Mouse (Mus musculus) forebrain, embryonic 11.5 days (tissue): ENCODE measurements around the gene Ccdc74a. TPM values are rescaled to one million over a fixed set of nuclear protein-coding genes. Genes with fewer than 3 reads are reported as not detected.

Experiments used
- ATAC-seq: fragments of 200-750 bp; cut with Nextera tagmentation; replicated peaks from 2 replicates; pipeline ENCODE4 v1.8.0; 2017; ENCODE audit warnings: moderate TSS enrichment; ENCODE audit not compliant: low FRiP score
- DNase-seq: peaks from one replicate; pipeline ENCODE4 v3.0.0-alpha.2; 2017; ENCODE audit warnings: low spot score
- H3K27ac ChIP-seq: fragments of 300-500 bp; sonication (generic); 2 replicates; pipeline ENCODE4 v1.5.1; 2014; ENCODE audit warnings: low read depth, low read length
- H3K27me3 ChIP-seq: fragments of 300-500 bp; sonication (generic); 2 replicates; pipeline ENCODE4 v1.6.1; 2014; ENCODE audit warnings: mild to moderate bottlenecking, low read length, mixed read lengths; ENCODE audit not compliant: control insufficient read depth, insufficient read depth
- H3K36me3 ChIP-seq: fragments of 300-500 bp; sonication (generic); 2 replicates; pipeline ENCODE4 v1.6.1; 2014; ENCODE audit warnings: mild to moderate bottlenecking, low read length, moderate library complexity, mixed read lengths; ENCODE audit not compliant: control insufficient read depth, insufficient read depth
- H3K4me1 ChIP-seq: fragments of 300-500 bp; sonication (generic); replicated peaks from 2 replicates; pipeline ENCODE4 v1.6.1; 2014; ENCODE audit warnings: low read length, mixed read lengths; ENCODE audit not compliant: control insufficient read depth, insufficient read depth
- H3K4me2 ChIP-seq: fragments of 300-500 bp; sonication (generic); 2 replicates; pipeline ENCODE4 v1.6.1; 2014; ENCODE audit warnings: low read depth, mild to moderate bottlenecking, low read length, moderate library complexity, mixed read lengths; ENCODE audit not compliant: severe bottlenecking
- H3K4me3 ChIP-seq: fragments of 300-500 bp; sonication (generic); 2 replicates; pipeline ENCODE4 v1.5.1; 2014; ENCODE audit warnings: low read depth, low read length
- H3K9ac ChIP-seq: fragments of 300-500 bp; sonication (generic); 2 replicates; pipeline ENCODE4 v1.6.1; 2014; ENCODE audit warnings: low read length
- H3K9me3 ChIP-seq: fragments of 300-500 bp; sonication (generic); 2 replicates; pipeline ENCODE4 v1.6.1; 2016; ENCODE audit warnings: low read length, mixed read lengths; ENCODE audit not compliant: control insufficient read depth
- WGBS: fragments of 180-500 bp; shearing (Covaris S2); extraction: QIAGEN DNeasy Blood & Tissue Kit; methylation state at CpG from one replicate; pipeline ENCODE4 v1.1.7; 2014; 5-methylcytosine and 5-hydroxymethylcytosine counted together
- polyA plus RNA-seq: library from polyadenylated mRNA; unstranded; fragments of >200 nt; fragmentation: Nextera tagmentation; extraction: Ambion mirVana; gene quantifications from 2 replicates; pipeline ENCODE4 v1.2.1, GENCODE M21; 2014

The Ccdc74a gene
- polyA plus RNA-seq, 1 experiment from 2014 or later: 7.9 TPM

GRCm38 (mm10) chr16:17647566-17648340 is 1.5 kb downstream of the Ccdc74a start:
- no peak for DNase-seq
- 79% methylated on average over 10 of the region's 10 CpGs for WGBS
- Histone ChIP-seq H3K9ac (no peak overlapping the region), H3K4me3 (no peak overlapping the region), H3K4me2 (no peak overlapping the region), H3K36me3 (peaks cover 2% of the 10 kb centered on the region), H3K9me3 (no peaks in the 10 kb centered on the region), H3K4me1 (peaks cover 9% of the 10 kb centered on the region), H3K27me3 (no peaks in the 10 kb centered on the region), H3K27ac (no peak overlapping the region)
- no peak for ATAC-seq

DNA sequence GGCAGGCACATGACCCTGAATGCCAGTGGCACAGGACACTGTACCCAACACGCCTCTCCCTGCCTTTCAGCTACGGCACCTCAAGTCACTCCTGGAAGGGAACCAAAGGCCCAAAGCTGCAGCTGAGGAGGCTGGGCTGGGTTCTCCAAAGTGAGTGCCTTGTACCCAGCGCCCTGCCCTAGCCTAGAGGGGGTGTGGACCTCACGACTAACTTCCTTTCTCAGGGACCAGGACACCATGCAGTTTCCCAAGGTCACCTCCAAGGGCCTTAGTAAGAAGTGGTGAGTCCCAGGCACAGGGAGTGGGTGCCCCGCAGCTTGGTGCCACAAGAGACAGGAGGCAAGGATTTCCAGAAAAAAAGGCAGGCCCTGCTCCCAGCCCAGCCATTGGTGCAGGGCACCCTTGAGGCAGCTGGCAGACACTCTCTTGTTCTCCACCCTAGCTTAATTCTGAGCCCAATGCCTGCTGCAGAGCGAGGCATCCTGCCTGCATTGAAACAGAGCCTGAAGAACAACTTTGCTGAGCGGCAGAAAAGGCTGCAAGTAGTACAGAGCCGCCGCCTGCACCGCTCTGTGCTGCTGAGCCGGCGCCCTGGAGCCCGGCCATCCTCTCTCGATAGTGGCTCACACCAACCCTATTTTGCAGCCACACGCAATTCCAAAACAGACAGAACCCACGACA is 3.8 kb downstream of the Ccdc74a start:
- no peak for ATAC-seq
- no peaks in the 10 kb centered on the region for H3K27me3 ChIP-seq
- H3K9me3 ChIP-seq: no peaks in the 10 kb centered on the region
- no peak overlapping the region for H3K27ac ChIP-seq
- DNase-seq: no peak
- H3K36me3 ChIP-seq: peaks cover 5% of the 10 kb centered on the region; the same call in 1 of the 2 replicates
- H3K4me1 ChIP-seq: peaks cover 9% of the 10 kb centered on the region
- H3K9ac ChIP-seq: no peak overlapping the region
- WGBS: 85% methylated on average over 16 of the region's 16 CpGs
- no peak overlapping the region for H3K4me3 ChIP-seq
- H3K4me2 ChIP-seq: no peak overlapping the region

- DNase-seq (no peak), ATAC-seq (no peak)
- H3K4me3 ChIP-seq: no peak overlapping the region
- peaks cover 9% of the 10 kb centered on the region for H3K4me1 ChIP-seq
- WGBS: 100% methylated on average over 1 of the region's 1 CpGs
- H3K27ac ChIP-seq: no peak overlapping the region
- no peak overlapping the region for H3K9ac ChIP-seq
- H3K36me3 ChIP-seq: peaks cover 5% of the 10 kb centered on the region; the same call in 1 of the 2 replicates
- H3K4me2 ChIP-seq: no peak overlapping the region
- H3K27me3 ChIP-seq: no peaks in the 10 kb centered on the region
- H3K9me3 ChIP-seq: no peaks in the 10 kb centered on the region
Observed at GRCm38 (mm10) chr16:17650711-17651110, 4.4 kb downstream of the Ccdc74a start.

DNA sequence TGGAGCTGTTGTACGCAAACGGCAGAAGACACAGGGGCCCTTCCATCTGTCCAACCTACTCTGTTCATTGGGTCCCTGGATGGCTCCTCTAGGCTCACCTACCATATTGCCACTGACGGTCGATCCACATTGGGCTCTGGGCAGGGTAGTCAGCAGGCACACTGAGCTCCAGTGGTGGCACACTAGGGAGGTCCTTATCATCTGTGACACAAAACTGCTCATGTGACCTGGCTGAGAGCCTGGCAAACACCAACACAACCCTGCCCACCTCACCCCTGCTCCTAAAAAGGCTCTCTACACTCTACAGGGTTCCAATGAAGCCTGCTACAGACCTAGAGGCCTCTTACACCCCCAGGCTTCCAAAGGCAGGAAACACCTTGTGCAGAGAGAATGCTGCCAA is 6.3 kb downstream of the Ccdc74a start:
- Histone ChIP-seq H3K27ac (no peak overlapping the region), H3K27me3 (no peaks in the 10 kb centered on the region), H3K36me3 (peaks cover 5% of the 10 kb centered on the region; the same call in 1 of the 2 replicates), H3K4me2 (no peak overlapping the region), H3K4me1 (no peaks in the 10 kb centered on the region), H3K9ac (no peak overlapping the region), H3K9me3 (no peaks in the 10 kb centered on the region), H3K4me3 (no peak overlapping the region)
- DNase-seq (no peak), ATAC-seq (no peak)
- WGBS: 93% methylated on average over 4 of the region's 4 CpGs

DNA sequence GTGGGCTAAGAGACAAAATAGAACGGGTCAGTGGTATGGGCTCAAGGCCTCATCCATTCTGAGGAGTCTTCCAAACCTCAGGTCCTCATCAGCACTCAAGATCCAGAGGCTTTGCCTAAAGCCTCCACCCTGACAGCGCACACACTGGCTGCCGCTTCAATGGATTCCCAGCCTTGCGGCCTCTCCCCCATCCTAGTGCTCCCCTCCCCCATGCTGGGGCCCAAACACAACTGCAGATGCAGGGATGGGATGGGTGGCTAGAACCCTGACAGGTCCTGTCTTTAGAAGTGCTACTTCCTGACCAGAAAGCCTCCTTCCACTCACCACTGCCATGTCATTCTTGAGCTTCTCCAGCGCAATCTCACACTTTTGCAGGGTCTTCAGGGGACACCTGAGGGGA is 7.3 kb downstream of the Ccdc74a start:
- Histone ChIP-seq H3K27me3 (no peaks in the 10 kb centered on the region), H3K27ac (no peak overlapping the region), H3K4me1 (no peaks in the 10 kb centered on the region), H3K4me3 (no peak overlapping the region), H3K9ac (no peak overlapping the region), H3K36me3 (peaks cover 5% of the 10 kb centered on the region; the same call in 1 of the 2 replicates), H3K9me3 (no peaks in the 10 kb centered on the region), H3K4me2 (no peak overlapping the region)
- 96% methylated on average over 5 of the region's 5 CpGs for WGBS
- no peak for ATAC-seq
- DNase-seq: no peak

GRCm38 (mm10) chr16:17654188-17654795 is 8.0 kb downstream of the Ccdc74a start:
- Histone ChIP-seq H3K27ac (no peak overlapping the region), H3K9ac (no peak overlapping the region), H3K4me1 (no peaks in the 10 kb centered on the region), H3K27me3 (no peaks in the 10 kb centered on the region), H3K9me3 (no peaks in the 10 kb centered on the region), H3K4me2 (no peak overlapping the region), H3K36me3 (peaks cover 5% of the 10 kb centered on the region; the same call in 1 of the 2 replicates), H3K4me3 (no peak overlapping the region)
- ATAC-seq: no peak
- WGBS: 83% methylated on average over 4 of the region's 4 CpGs
- DNase-seq: no peak

GRCm38 (mm10) chr16:17656212-17656871 is 10.1 kb downstream of the Ccdc74a start:
- 96% methylated on average over 5 of the region's 5 CpGs for WGBS
- ATAC-seq: no peak
- H3K27me3 ChIP-seq: no peaks in the 10 kb centered on the region

DNA sequence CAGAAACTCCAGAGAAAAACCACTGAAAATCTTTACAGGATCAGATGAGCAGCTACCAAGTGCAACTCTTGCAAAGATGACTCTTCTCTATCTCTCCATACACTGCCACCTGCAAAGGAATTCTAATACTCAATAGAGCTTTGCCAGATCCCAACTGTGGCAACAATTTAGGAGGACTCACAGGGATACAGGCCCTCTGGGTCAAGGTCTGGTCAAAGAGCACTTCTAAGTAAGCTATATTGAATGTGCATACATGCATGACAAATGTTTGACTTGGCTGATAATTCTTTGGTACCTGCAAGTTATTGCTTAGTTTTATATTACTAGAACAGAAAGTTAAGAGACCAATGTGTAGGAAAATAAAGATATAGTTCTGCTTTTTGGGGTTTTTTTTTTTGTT is 19.3 kb downstream of the Ccdc74a start:
- no peak for ATAC-seq
- Histone ChIP-seq H3K36me3 (no peaks in the 10 kb centered on the region; the same call in 1 of the 2 replicates), H3K27me3 (no peaks in the 10 kb centered on the region), H3K4me3 (no peak overlapping the region), H3K9ac (no peak overlapping the region), H3K4me2 (no peak overlapping the region), H3K27ac (no peak overlapping the region), H3K9me3 (no peaks in the 10 kb centered on the region), H3K4me1 (no peaks in the 10 kb centered on the region)
- DNase-seq: no peak

More at GRCm38 (mm10) chr16:17656212-17656871, 10.1 kb downstream of the Ccdc74a start:
- Histone ChIP-seq H3K9me3 (no peaks in the 10 kb centered on the region), H3K4me1 (no peaks in the 10 kb centered on the region), H3K36me3 (peaks cover 5% of the 10 kb centered on the region; the same call in 1 of the 2 replicates), H3K27ac (no peak overlapping the region), H3K4me3 (no peak overlapping the region), H3K9ac (no peak overlapping the region), H3K4me2 (no peak overlapping the region)
- DNase-seq: no peak
